Mouse (Mus musculus): ENCODE measurements around the gene Cep128.
A peak's percentile ranks its signal among the peaks of the same experiment; 100 is the strongest.
"Not testable (repeated sequence)": the region's sequence is repeated elsewhere in the genome, so short reads cannot be mapped to it uniquely, and the experiment has no call there.

Cep128 gene

GRCm38 (mm10) chr12:91384281-91385017, at the start of gene Cep128, which contains the start of gene Tshr:
TSS of gene Cep128 (minus strand) at chr12:91384409.
TSS of gene Tshr (plus strand) at chr12:91384563.
- peak; percentile 76 to 89 for DNase-seq (ENCODE audit: low spot score in 2 of 2)

GRCm38 (mm10) chr12:91427129-91427528, 42.9 kb upstream of the Cep128 start:
- DNase-seq (ENCODE audit: low spot score in 2 of 2), result no peak

GRCm38 (mm10) chr12:91426499-91426898, 42.3 kb upstream of the Cep128 start:
- DNase-seq (ENCODE audit: low spot score in 2 of 2), result no peak

GRCm38 (mm10) chr12:91423125-91423820, 39.1 kb upstream of the Cep128 start:
- no peak for DNase-seq (ENCODE audit: low spot score in 2 of 2)

- no peak for DNase-seq (ENCODE audit: low spot score in 2 of 2)
These were observed 37.1 kb upstream of the Cep128 start for GRCm38 (mm10) chr12:91421272-91421671.

GRCm38 (mm10) chr12:91418791-91419190, 34.6 kb upstream of the Cep128 start:
- peak; percentile 36 to 63 for DNase-seq (ENCODE audit: low spot score in 2 of 2)

- no peak for DNase-seq (ENCODE audit: low spot score in 2 of 2)
These were observed 32.6 kb upstream of the Cep128 start for GRCm38 (mm10) chr12:91416828-91417227.

GRCm38 (mm10) chr12:91415112-91415511, 30.9 kb upstream of the Cep128 start:
- DNase-seq (ENCODE audit: low spot score in 2 of 2), result no peak

GRCm38 (mm10) chr12:91412461-91413182, 28.4 kb upstream of the Cep128 start:
- DNase-seq (ENCODE audit: low spot score in 2 of 2), result peak in 1 of 2 experiments; percentile 31

GRCm38 (mm10) chr12:91410306-91410705, 26.1 kb upstream of the Cep128 start:
- no peak for DNase-seq (ENCODE audit: low spot score in 2 of 2)

GRCm38 (mm10) chr12:91401049-91401352, 16.8 kb upstream of the Cep128 start:
- no peak for DNase-seq (ENCODE audit: low spot score in 2 of 2)

- peak; percentile 52 to 81 for DNase-seq (ENCODE audit: low spot score in 2 of 2)
These were observed 16.2 kb upstream of the Cep128 start for GRCm38 (mm10) chr12:91400232-91401048.

- DNase-seq (ENCODE audit: low spot score in 2 of 2), result peak in 1 of 2 experiments; percentile 1
These were observed 519 bp downstream of the Cep128 start for GRCm38 (mm10) chr12:91383516-91384264.

- DNase-seq (ENCODE audit: low spot score in 2 of 2), result no peak
These were observed 15.0 kb downstream of the Cep128 start for GRCm38 (mm10) chr12:91369173-91369572.

GRCm38 (mm10) chr12:91353783-91354182, 30.4 kb downstream of the Cep128 start:
- no peak for DNase-seq (ENCODE audit: low spot score in 2 of 2)

GRCm38 (mm10) chr12:91338656-91339055, 45.6 kb downstream of the Cep128 start:
- not testable (repeated sequence) for DNase-seq (ENCODE audit: low spot score in 2 of 2)

- no peak for DNase-seq (ENCODE audit: low spot score in 2 of 2)
These were observed 56.7 kb downstream of the Cep128 start for GRCm38 (mm10) chr12:91327527-91327926.

- DNase-seq (ENCODE audit: low spot score in 2 of 2), result peak in 1 of 2 experiments; percentile 62
These were observed 58.1 kb downstream of the Cep128 start for GRCm38 (mm10) chr12:91326104-91326503.

- DNase-seq (ENCODE audit: low spot score in 2 of 2), result no peak
These were observed 69.2 kb downstream of the Cep128 start for GRCm38 (mm10) chr12:91315026-91315425.

- DNase-seq (ENCODE audit: low spot score in 2 of 2), result no peak
These were observed 70.1 kb downstream of the Cep128 start for GRCm38 (mm10) chr12:91313974-91314587.

Measured in cerebellum, postnatal 4 days (tissue).